Mouse (Mus musculus): ENCODE results near the gene Cnnm2. TPM values are rescaled to one million over a fixed set of nuclear protein-coding genes. Genes with fewer than 3 reads are reported as not detected.

The Cnnm2 gene
- total and polyA plus RNA-seq, 2 experiments = 4.4 to 6.3 TPM

DNA sequence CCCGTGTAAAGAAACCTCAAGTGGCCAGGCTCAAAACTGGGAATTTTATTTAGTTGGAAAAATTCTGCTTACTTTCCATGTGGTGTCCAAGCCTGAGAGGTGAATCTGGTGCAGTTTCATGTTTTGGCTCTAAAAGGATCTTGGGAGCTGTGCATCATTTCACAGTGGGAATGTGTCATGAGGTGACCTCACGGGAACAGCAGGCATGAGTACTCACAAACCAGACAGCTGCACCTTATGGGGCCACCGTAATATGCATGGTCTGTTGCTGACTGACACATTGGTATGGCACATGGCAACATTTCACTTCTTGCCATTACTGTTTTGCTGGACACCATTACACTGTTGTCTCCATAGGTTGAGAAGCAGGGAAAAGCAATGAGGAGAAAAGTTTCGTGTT lies 124.0 kb downstream of the Cnnm2 start:
- Histone ChIP-seq H3K36me3 (ENCODE audit: control insufficient read depth, insufficient read depth, low read length) (peaks cover 26% of the 10 kb centered on the region; the same call in 1 of the 2 replicates), H3K79me2 (ENCODE audit: control insufficient read depth, insufficient read depth, low read length) (no peaks in the 10 kb centered on the region), H3K9ac (ENCODE audit: low read depth, low read length) (no peak overlapping the region), H3K27me3 (ENCODE audit: control insufficient read depth, insufficient read depth, low read length) (no peaks in the 10 kb centered on the region), H3K27ac (replicated peaks; ENCODE audit: insufficient read depth, low read depth, low read length) (no peak overlapping the region), H3K4me3 (ENCODE audit: insufficient read depth, low read depth, low read length) (no peak overlapping the region), H3K4me1 (ENCODE audit: control insufficient read depth, insufficient read depth, low read length) (no peaks in the 10 kb centered on the region)
- no peak for TF ChIP-seq POLR2A (IDR thresholded peaks at IDR 0.05; ENCODE audit: extremely low read depth, insufficient read depth, low read length)
- no peak for TF ChIP-seq CTCF (IDR thresholded peaks at IDR 0.05; ENCODE audit: low read depth, low read length)
- WGBS = 97% methylated on average over 4 of the region's 4 CpGs
- DNase-seq (ENCODE audit: extremely low read depth, low read depth, low spot score) = no peak

DNA sequence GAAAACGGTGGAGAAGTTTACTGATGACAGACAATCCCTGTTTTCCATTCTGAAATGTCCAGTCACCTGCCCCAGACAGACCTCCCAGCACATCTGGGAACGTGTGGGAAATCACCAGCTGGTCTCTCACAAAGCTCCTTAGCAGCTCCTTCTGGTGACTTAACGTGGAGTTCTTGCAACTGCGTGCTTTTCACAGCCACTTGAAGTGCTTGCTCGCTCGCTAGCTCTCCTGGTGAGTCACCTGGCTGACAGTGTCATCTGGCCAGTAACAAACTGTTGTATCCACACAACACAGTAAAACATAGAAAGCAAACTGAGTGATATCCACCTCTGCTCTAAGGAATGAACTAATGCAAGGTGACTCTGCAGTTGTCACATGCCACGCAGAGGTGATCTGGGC lies 125.4 kb downstream of the Cnnm2 start:
- H3K27ac ChIP-seq (replicated peaks; ENCODE audit: insufficient read depth, low read depth, low read length) = no peak overlapping the region
- H3K27me3 ChIP-seq (ENCODE audit: control insufficient read depth, insufficient read depth, low read length) = no peaks in the 10 kb centered on the region
- H3K4me3 ChIP-seq (ENCODE audit: insufficient read depth, low read depth, low read length) = no peak overlapping the region
- no peak for DNase-seq (ENCODE audit: extremely low read depth, low read depth, low spot score)
- H3K36me3 ChIP-seq (ENCODE audit: control insufficient read depth, insufficient read depth, low read length) = peaks cover 34% of the 10 kb centered on the region; the same call in 1 of the 2 replicates
- H3K79me2 ChIP-seq (ENCODE audit: control insufficient read depth, insufficient read depth, low read length) = no peaks in the 10 kb centered on the region
- H3K4me1 ChIP-seq (ENCODE audit: control insufficient read depth, insufficient read depth, low read length) = no peaks in the 10 kb centered on the region
- TF ChIP-seq CTCF (IDR thresholded peaks at IDR 0.05; ENCODE audit: low read depth, low read length) (no peak), POLR2A (IDR thresholded peaks at IDR 0.05; ENCODE audit: extremely low read depth, insufficient read depth, low read length) (no peak)
- WGBS = 94% methylated on average over 7 of the region's 7 CpGs
- no peak overlapping the region for H3K9ac ChIP-seq (ENCODE audit: low read depth, low read length)

DNA sequence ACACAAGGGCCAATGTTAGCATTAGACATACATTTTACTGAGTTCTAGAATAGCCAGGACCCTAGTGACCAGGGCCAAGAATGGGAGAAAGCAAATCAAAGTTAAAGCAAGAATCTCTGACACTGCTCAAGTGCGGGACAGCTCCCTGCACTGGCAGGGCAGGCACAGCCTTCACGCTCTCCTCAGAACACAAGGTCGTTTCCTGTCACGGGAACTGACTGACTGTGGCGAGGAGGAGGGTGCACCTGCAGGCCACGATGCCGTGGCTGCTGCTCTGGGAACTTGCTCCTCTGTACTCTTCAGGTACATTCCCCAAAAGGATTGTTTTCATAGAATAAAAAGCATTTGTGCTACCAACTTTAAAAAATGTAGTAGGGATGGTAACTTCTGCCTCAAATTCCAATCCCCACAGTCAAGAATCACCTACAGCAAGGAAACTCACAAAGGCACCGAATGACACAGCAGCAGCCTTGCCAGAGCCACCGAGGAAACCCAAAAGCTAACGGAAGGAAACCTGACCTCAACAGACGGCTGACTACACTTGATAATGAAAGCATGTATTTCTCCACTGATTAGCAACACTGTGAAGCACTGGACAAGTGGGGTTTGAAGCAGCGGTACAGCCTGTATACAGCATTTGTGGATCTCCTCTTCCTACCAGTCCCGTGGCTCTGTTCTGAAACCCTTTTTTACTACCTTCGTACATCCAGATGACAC lies 126.6 kb downstream of the Cnnm2 start:
- H3K27me3 ChIP-seq (ENCODE audit: control insufficient read depth, insufficient read depth, low read length) = no peaks in the 10 kb centered on the region
- no peak overlapping the region for H3K9ac ChIP-seq (ENCODE audit: low read depth, low read length)
- no peak for DNase-seq (ENCODE audit: extremely low read depth, low read depth, low spot score)
- H3K4me3 ChIP-seq (ENCODE audit: insufficient read depth, low read depth, low read length) = no peak overlapping the region
- H3K27ac ChIP-seq (replicated peaks; ENCODE audit: insufficient read depth, low read depth, low read length) = no peak overlapping the region
- H3K79me2 ChIP-seq (ENCODE audit: control insufficient read depth, insufficient read depth, low read length) = no peaks in the 10 kb centered on the region
- TF ChIP-seq POLR2A (IDR thresholded peaks at IDR 0.05; ENCODE audit: extremely low read depth, insufficient read depth, low read length) (no peak), CTCF (IDR thresholded peaks at IDR 0.05; ENCODE audit: low read depth, low read length) (no peak)
- 79% methylated on average over 14 of the region's 14 CpGs for WGBS
- H3K36me3 ChIP-seq (ENCODE audit: control insufficient read depth, insufficient read depth, low read length) = peaks cover 44% of the 10 kb centered on the region
- H3K4me1 ChIP-seq (ENCODE audit: control insufficient read depth, insufficient read depth, low read length) = no peaks in the 10 kb centered on the region

DNA sequence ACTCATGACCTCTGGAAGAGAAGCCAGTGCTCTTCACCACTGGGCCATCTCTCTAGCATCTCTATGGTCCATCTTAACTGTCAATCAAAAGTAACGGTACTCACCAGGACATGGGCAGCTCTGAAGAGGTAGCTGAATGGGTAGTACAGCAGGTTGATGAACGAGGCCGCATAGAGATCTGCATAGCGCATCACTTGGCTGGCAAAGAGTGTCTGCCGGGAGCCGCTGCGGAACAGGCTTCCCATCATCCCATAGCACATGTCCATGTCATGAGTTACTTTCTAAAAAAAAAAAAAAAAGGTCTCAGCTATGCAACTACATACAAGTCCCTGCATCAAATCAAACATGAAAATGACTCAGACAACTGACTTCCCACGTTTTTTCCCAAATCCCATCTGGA lies 128.3 kb downstream of the Cnnm2 start:
- no peaks in the 10 kb centered on the region for H3K4me1 ChIP-seq (ENCODE audit: control insufficient read depth, insufficient read depth, low read length)
- H3K79me2 ChIP-seq (ENCODE audit: control insufficient read depth, insufficient read depth, low read length) = no peaks in the 10 kb centered on the region
- no peak overlapping the region for H3K9ac ChIP-seq (ENCODE audit: low read depth, low read length)
- H3K27me3 ChIP-seq (ENCODE audit: control insufficient read depth, insufficient read depth, low read length) = no peaks in the 10 kb centered on the region
- DNase-seq (ENCODE audit: extremely low read depth, low read depth, low spot score) = no peak
- H3K27ac ChIP-seq (replicated peaks; ENCODE audit: insufficient read depth, low read depth, low read length) = no peak overlapping the region
- H3K4me3 ChIP-seq (ENCODE audit: insufficient read depth, low read depth, low read length) = no peak overlapping the region
- 94% methylated on average over 8 of the region's 8 CpGs for WGBS
- H3K36me3 ChIP-seq (ENCODE audit: control insufficient read depth, insufficient read depth, low read length) = peaks cover 42% of the 10 kb centered on the region
- TF ChIP-seq CTCF (IDR thresholded peaks at IDR 0.05; ENCODE audit: low read depth, low read length) (no peak), POLR2A (IDR thresholded peaks at IDR 0.05; ENCODE audit: extremely low read depth, insufficient read depth, low read length) (no peak)

DNA sequence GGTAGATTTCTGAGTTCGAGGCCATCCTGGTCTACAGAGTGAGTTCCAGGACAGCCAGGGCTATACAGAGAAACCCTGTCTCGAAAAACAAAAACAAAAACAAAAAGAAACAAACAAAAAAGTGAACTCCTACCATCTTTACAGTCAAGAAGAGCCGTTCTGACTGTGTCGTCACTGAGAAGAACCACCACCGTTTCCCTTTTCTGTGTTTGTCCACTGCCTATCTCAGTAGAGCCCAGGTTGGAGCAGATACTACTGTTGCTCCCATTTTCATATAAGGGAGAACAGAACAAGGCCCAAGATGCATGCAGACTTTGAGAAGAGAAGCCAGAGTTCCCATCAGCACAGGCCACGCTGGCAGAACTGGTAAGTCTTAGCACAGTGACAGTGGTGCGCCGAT lies 129.3 kb downstream of the Cnnm2 start:
- H3K4me1 ChIP-seq (ENCODE audit: control insufficient read depth, insufficient read depth, low read length) = no peaks in the 10 kb centered on the region
- H3K4me3 ChIP-seq (ENCODE audit: insufficient read depth, low read depth, low read length) = no peak overlapping the region
- 93% methylated on average over 8 of the region's 8 CpGs for WGBS
- H3K27ac ChIP-seq (replicated peaks; ENCODE audit: insufficient read depth, low read depth, low read length) = no peak overlapping the region
- no peak for DNase-seq (ENCODE audit: extremely low read depth, low read depth, low spot score)
- no peak overlapping the region for H3K9ac ChIP-seq (ENCODE audit: low read depth, low read length)
- H3K79me2 ChIP-seq (ENCODE audit: control insufficient read depth, insufficient read depth, low read length) = no peaks in the 10 kb centered on the region
- TF ChIP-seq CTCF (IDR thresholded peaks at IDR 0.05; ENCODE audit: low read depth, low read length) (no peak), POLR2A (IDR thresholded peaks at IDR 0.05; ENCODE audit: extremely low read depth, insufficient read depth, low read length) (no peak)
- H3K27me3 ChIP-seq (ENCODE audit: control insufficient read depth, insufficient read depth, low read length) = no peaks in the 10 kb centered on the region
- H3K36me3 ChIP-seq (ENCODE audit: control insufficient read depth, insufficient read depth, low read length) = peaks cover 41% of the 10 kb centered on the region

DNA sequence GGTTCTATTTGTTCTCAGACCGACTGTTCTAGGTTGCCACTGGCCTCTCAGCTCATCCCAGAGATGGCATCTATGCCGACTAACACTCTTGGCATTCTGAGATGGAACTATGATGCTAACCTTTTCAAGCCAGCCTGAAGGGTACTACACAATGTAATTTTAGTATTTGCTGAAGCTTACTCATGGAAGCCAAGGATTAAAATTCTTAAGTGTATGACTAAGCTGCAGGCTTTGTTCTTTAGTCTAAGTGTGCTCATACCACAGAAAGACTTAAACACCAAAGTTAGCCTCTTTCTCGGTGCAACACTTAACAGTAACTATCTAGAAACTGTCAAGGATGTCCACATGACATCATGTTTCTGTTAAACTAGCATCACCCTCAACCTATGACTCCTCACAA lies 131.5 kb downstream of the Cnnm2 start:
- TF ChIP-seq CTCF (IDR thresholded peaks at IDR 0.05; ENCODE audit: low read depth, low read length) (no peak), POLR2A (IDR thresholded peaks at IDR 0.05; ENCODE audit: extremely low read depth, insufficient read depth, low read length) (no peak)
- Histone ChIP-seq H3K9ac (ENCODE audit: low read depth, low read length) (no peak overlapping the region), H3K79me2 (ENCODE audit: control insufficient read depth, insufficient read depth, low read length) (no peaks in the 10 kb centered on the region), H3K36me3 (ENCODE audit: control insufficient read depth, insufficient read depth, low read length) (peaks cover 46% of the 10 kb centered on the region), H3K4me1 (ENCODE audit: control insufficient read depth, insufficient read depth, low read length) (no peaks in the 10 kb centered on the region), H3K4me3 (ENCODE audit: insufficient read depth, low read depth, low read length) (no peak overlapping the region), H3K27ac (replicated peaks; ENCODE audit: insufficient read depth, low read depth, low read length) (no peak overlapping the region), H3K27me3 (ENCODE audit: control insufficient read depth, insufficient read depth, low read length) (no peaks in the 10 kb centered on the region)
- no peak for DNase-seq (ENCODE audit: extremely low read depth, low read depth, low spot score)
- WGBS = 88% methylated on average over 3 of the region's 3 CpGs
